Mouse (Mus musculus) 416B (cell line): ENCODE measurements around the gene Akap7.
"Not testable (repeated sequence)": the region's sequence is repeated elsewhere in the genome, so short reads cannot be mapped to it uniquely, and the experiment has no call there.

Source experiments
- DNase-seq: peaks from one replicate; pipeline ENCODE4 v3.0.0; 2011; ENCODE audit warnings: low read depth

Akap7 gene

GRCm38 (mm10) chr10:25192180-25193073, 115.2 kb downstream of the Akap7 start:
- DNase-seq = no peak

- DNase-seq = no peak
Measured at GRCm38 (mm10) chr10:25191166-25191565, 116.5 kb downstream of the Akap7 start.

GRCm38 (mm10) chr10:25186240-25186639, 121.4 kb downstream of the Akap7 start:
- DNase-seq = not testable (repeated sequence)

- no peak for DNase-seq
Measured at GRCm38 (mm10) chr10:25185691-25186090, 122.0 kb downstream of the Akap7 start.

GRCm38 (mm10) chr10:25184819-25185603, 122.7 kb downstream of the Akap7 start:
- peak; percentile 62 for DNase-seq

GRCm38 (mm10) chr10:25183271-25183670, 124.4 kb downstream of the Akap7 start:
- no peak for DNase-seq

GRCm38 (mm10) chr10:25179030-25179429, 128.6 kb downstream of the Akap7 start:
- no peak for DNase-seq

GRCm38 (mm10) chr10:25177270-25177669, 130.4 kb downstream of the Akap7 start:
- no peak for DNase-seq

GRCm38 (mm10) chr10:25174872-25175271, 132.8 kb downstream of the Akap7 start:
- DNase-seq = no peak

GRCm38 (mm10) chr10:25167365-25168194, 140.1 kb downstream of the Akap7 start:
- no peak for DNase-seq

- peak; percentile 18 for DNase-seq
Measured at GRCm38 (mm10) chr10:25163510-25163909, 144.2 kb downstream of the Akap7 start.

- no peak for DNase-seq
Measured at GRCm38 (mm10) chr10:25161701-25162100, 146.0 kb downstream of the Akap7 start.

- DNase-seq = no peak
Measured at GRCm38 (mm10) chr10:25158651-25159050, 149.0 kb downstream of the Akap7 start.

- no peak for DNase-seq
Measured at GRCm38 (mm10) chr10:25157339-25157738, 150.3 kb downstream of the Akap7 start.

GRCm38 (mm10) chr10:25154225-25154624, 153.4 kb downstream of the Akap7 start:
- no peak for DNase-seq

GRCm38 (mm10) chr10:25151172-25151800, 156.4 kb downstream of the Akap7 start:
- peak; percentile 32 for DNase-seq

GRCm38 (mm10) chr10:25145851-25146250, 161.8 kb downstream of the Akap7 start:
- no peak for DNase-seq

- no peak for DNase-seq
Measured at GRCm38 (mm10) chr10:25144787-25145761, 162.6 kb downstream of the Akap7 start.

- DNase-seq = no peak
Measured at GRCm38 (mm10) chr10:25141781-25142180, 165.9 kb downstream of the Akap7 start.

GRCm38 (mm10) chr10:25140155-25140755, 167.4 kb downstream of the Akap7 start:
- no peak for DNase-seq
